Mouse (Mus musculus) hindbrain, embryonic 12.5 days (tissue): ENCODE results near the gene Cfap299. TPM values are rescaled to one million over a fixed set of nuclear protein-coding genes. Genes with fewer than 3 reads are reported as not detected.
"Not testable (repeated sequence)": the region's sequence is repeated elsewhere in the genome, so short reads cannot be mapped to it uniquely, and the experiment has no call there.

Source experiments
- ATAC-seq: fragments of 200-750 bp; cut with Nextera tagmentation; 2 replicates; pipeline ENCODE4 v1.8.0; 2017; ENCODE audit warnings: moderate TSS enrichment; ENCODE audit not compliant: low FRiP score
- H3K27ac ChIP-seq: fragments of 300-500 bp; sonication (generic); 2 replicates; pipeline ENCODE4 v1.5.1; 2016; ENCODE audit warnings: mild to moderate bottlenecking
- H3K27me3 ChIP-seq: fragments of 300-500 bp; sonication (generic); 2 replicates; pipeline ENCODE4 v1.6.1; 2016; ENCODE audit warnings: mild to moderate bottlenecking
- H3K36me3 ChIP-seq: fragments of 300-500 bp; sonication (generic); 2 replicates; pipeline ENCODE4 v1.6.1; 2016; ENCODE audit warnings: mild to moderate bottlenecking
- H3K4me1 ChIP-seq: fragments of 300-500 bp; sonication (generic); 2 replicates; pipeline ENCODE4 v1.6.1; 2016
- H3K4me2 ChIP-seq: fragments of 300-500 bp; sonication (generic); replicated peaks from 2 replicates; pipeline ENCODE4 v1.6.1; 2016; ENCODE audit warnings: mild to moderate bottlenecking
- H3K4me3 ChIP-seq: fragments of 300-500 bp; sonication (generic); 2 replicates; pipeline ENCODE4 v1.5.1; 2016; ENCODE audit warnings: mild to moderate bottlenecking
- H3K9ac ChIP-seq: fragments of 300-500 bp; sonication (generic); 2 replicates; pipeline ENCODE4 v1.6.1; 2016; ENCODE audit warnings: mild to moderate bottlenecking, moderate library complexity
- H3K9me3 ChIP-seq: fragments of 300-500 bp; sonication (generic); replicated peaks from 2 replicates; pipeline ENCODE4 v1.6.1; 2016; ENCODE audit warnings: mild to moderate bottlenecking
- WGBS: fragments of 180-500 bp; shearing (Covaris S2); methylation state at CpG from one replicate; pipeline ENCODE4 v1.1.7; 2016; 5-methylcytosine and 5-hydroxymethylcytosine counted together
- polyA plus RNA-seq: library from polyadenylated mRNA; unstranded; fragments of >200 nt; fragmentation: Nextera tagmentation; extraction: Ambion mirVana; gene quantifications from 2 replicates; pipeline ENCODE4 v1.2.1, GENCODE M21; 2016

The Cfap299 gene
- polyA plus RNA-seq, result 1.7 and 2.9 TPM in 2 replicates

DNA sequence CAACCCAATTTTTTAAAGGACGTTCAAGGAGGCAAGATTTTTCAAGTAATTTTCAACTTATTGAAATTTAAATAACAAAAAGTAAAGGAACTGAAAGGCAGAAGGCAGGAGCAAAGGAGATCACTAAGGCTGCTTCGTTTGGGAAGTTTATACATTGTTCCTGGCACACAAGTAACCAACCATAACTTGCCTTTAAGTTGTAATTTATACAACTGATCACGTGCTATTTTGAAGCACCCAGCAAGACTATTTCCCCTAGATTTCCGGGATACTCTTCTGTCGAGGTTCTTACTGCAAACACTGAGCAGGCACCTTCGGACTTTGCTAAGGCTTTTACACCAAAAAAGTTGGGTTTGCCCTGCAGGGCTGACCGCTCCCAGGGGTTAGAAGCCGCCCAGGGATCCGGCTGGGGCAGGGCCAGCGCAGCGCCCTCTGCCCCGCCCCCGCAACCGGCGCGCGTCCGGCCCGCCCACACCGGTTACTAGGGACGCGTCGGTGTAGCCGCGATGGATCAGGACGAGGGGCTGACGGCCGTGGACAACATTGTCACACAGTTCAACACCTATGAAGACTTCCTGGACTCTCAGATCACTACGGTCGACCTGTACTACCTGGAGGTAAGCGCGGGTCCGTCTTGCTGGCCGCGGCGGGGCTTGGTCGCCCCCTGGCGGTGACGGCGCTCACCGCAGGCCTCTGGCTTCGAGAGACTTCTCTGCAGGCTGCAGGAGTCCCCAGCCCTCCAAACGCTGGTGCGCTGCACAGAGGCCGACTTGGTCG lies at the start of gene Cfap299:
Gene Cfap299, plus strand, starts transcription at position 457 of the 777 bp plus-strand sequence.
- ATAC-seq, result peak; percentile 95
- H3K36me3 ChIP-seq, result no peaks in the 10 kb centered on the region
- H3K27ac ChIP-seq, result no peak within 1 kb of the TSS
- H3K9ac ChIP-seq, result peak within 1 kb of the TSS; percentile 54
- peak within 1 kb of the TSS; percentile 88 for H3K4me2 ChIP-seq
- peaks cover 7% of the 10 kb centered on the region for H3K27me3 ChIP-seq
- peak within 1 kb of the TSS; percentile 56 for H3K4me3 ChIP-seq
- 1% methylated on average over 46 of the region's 46 CpGs for WGBS
- no peaks in the 10 kb centered on the region for H3K9me3 ChIP-seq
- 0 out of 2 replicates have a peak, but pooled peaks cover 2% of the 10 kb centered on the region for H3K4me1 ChIP-seq

DNA sequence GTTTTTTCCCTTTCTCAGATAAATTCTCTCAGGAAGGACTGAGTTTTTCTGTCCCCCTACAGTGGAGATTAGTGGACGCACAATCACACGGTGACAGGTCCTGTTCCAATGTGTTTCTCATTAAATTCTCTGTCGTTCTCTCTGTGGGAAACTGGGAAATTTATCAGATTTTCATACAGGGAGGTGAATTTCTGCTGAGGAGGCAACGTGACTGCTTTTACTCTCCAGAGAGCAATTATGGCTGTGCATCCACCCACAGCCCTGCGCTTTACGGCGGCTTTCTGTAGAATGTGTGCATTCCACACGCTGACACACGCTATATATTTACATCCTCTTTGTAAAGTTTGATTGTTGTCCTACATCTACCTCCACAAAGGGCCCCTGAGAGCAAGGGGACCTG lies 47.1 kb upstream of the Cfap299 start:
- Histone ChIP-seq H3K4me1 (peaks cover 7% of the 10 kb centered on the region), H3K4me3 (no peak overlapping the region), H3K9ac (no peak overlapping the region), H3K4me2 (no peak overlapping the region), H3K9me3 (no peaks in the 10 kb centered on the region), H3K36me3 (no peaks in the 10 kb centered on the region), H3K27me3 (0 out of 2 replicates have a peak, but pooled peaks cover 2% of the 10 kb centered on the region), H3K27ac (no peak overlapping the region)
- WGBS, result 33% methylated on average over 9 of the region's 9 CpGs
- ATAC-seq, result no peak

DNA sequence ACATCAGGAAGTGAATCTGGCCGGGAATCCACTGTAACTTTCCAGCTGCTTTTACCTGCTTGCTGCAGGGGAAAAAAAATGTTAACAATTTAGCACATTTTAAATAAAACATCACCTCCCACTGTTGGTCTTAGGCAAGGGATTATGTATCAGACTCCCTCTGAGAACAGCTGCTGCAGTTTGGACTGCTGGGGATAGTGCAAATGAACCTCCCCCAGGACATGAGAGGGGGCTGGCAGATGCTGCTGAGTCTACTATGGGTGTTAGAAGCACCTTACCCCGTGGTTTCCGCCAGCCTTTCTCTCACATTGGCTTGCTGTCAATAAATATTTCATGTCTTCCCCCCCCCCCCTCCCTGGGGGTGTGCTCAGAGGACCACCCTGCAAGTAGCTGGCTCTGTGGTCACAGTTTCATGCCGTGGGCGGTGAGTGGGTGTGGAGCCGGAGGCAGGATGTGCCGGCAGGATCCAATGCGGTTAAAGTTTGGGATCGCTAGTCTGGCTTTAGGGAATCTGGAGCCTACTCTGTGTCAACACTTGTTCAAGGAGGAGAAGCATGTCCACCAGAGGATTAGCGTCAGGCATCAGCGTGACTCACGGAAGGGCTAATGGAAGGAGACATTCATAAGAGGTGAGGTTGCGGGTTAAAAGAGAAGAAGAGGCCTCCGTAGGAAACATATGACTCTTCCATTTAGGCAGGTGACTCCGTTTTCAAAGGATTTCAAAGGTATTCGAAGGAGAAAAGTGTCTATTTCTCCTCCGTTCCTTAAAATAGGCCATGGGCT lies 45.2 kb upstream of the Cfap299 start:
- Histone ChIP-seq H3K36me3 (no peaks in the 10 kb centered on the region), H3K4me3 (no peak overlapping the region), H3K9ac (no peak overlapping the region), H3K4me1 (peaks cover 7% of the 10 kb centered on the region), H3K27me3 (0 out of 2 replicates have a peak, but pooled peaks cover 2% of the 10 kb centered on the region), H3K9me3 (no peaks in the 10 kb centered on the region), H3K4me2 (peak overlapping the region; percentile 21; the same call in 1 of the 2 replicates), H3K27ac (no peak overlapping the region)
- no peak for ATAC-seq
- 35% methylated on average over 17 of the region's 17 CpGs for WGBS

DNA sequence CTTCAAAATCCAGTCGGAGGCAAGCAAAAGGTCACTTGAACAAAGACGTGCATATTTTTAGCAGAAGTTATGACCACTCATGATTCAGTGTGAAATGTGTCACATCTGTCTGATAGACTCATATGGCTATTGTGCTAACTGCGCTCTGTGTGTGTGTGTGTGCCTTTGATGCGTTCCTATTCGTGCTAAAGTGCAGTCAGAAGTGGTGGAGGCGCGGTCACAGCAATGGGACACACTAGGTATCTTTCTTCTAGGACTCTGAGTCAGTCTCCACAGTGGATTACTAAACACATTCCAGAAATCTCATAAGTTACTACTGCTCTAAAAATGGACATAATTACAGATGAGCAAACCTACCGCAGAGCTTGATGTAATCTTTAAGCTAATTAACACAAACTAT lies 38.5 kb upstream of the Cfap299 start:
- Histone ChIP-seq H3K9ac (no peak overlapping the region), H3K36me3 (no peaks in the 10 kb centered on the region), H3K4me3 (no peak overlapping the region), H3K27me3 (peaks cover 38% of the 10 kb centered on the region), H3K27ac (no peak overlapping the region), H3K9me3 (no peaks in the 10 kb centered on the region), H3K4me1 (peaks cover 12% of the 10 kb centered on the region), H3K4me2 (no peak overlapping the region)
- WGBS, result 85% methylated on average over 8 of the region's 8 CpGs
- no peak for ATAC-seq

DNA sequence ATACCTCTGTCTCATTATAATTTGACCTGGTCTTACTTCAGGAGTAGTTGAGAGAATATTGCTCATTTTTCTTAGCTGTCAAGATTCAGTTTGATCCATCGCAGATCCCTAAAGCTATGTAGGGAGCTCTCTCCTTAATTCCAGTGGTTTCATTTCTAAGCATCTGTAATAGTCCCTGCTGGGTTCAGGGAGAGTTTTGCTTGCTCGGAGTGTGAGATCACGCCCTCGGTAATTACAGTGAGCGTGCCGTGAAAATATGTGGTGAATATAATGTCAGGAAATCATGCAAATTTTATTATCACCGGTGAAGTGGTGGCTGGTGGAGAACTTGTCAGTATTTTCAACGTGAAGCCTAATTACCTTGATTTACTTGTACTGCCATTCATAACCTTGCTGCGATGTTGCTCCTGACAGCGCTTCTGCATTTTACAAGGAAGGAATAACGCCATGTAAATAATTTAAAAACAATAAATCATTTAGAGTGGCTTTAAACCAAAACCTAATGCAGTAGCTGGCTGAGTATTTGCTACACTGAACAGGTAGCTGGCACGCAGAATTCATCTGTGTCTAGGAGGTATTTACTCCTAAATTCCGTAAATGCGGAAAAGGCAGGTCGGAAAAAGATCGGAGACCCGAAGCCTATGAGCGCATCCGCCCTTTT lies 36.6 kb upstream of the Cfap299 start:
- WGBS, result 2% methylated on average over 19 of the region's 19 CpGs
- H3K9me3 ChIP-seq, result no peaks in the 10 kb centered on the region
- H3K4me2 ChIP-seq, result peak overlapping the region; percentile 47
- H3K27me3 ChIP-seq, result peaks cover 38% of the 10 kb centered on the region
- H3K36me3 ChIP-seq, result no peaks in the 10 kb centered on the region
- no peak for ATAC-seq
- peak overlapping the region; percentile 24 for H3K4me3 ChIP-seq
- no peak overlapping the region for H3K27ac ChIP-seq
- H3K4me1 ChIP-seq, result peaks cover 12% of the 10 kb centered on the region
- no peak overlapping the region for H3K9ac ChIP-seq

DNA sequence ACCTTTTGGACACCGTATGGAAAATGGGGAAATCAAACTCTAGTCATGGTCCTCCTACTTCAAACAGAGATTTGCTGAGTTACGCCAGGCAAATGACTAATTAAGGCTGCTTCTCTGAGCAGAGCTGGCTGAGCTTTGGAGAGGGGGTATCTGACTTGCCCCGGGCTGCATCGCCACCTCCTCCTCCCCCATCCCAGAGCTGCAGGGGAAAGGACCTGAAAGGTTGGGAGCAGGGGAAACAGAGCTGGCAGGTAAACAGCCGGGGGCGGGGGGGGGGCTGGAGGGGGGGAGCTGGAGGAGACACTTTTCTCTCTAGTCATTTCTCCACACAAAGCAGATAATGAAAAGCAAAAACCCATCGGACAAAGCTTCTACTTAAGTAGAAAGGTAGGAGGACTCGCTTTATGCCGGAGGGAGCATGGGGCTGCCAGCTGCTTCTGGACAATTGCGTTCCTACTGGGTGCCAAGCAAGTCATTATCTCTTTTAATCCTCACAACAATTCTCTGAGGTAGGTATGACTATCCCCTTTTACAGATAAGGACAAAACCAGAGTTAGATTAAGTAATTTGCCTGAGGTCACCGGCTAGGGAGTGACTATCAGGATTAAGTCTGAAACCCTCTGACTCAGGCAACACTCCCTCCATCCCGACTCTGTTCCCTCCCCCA lies 35.9 kb upstream of the Cfap299 start:
- WGBS, result under 1% methylated on average over 12 of the region's 12 CpGs
- H3K27me3 ChIP-seq, result peaks cover 38% of the 10 kb centered on the region
- ATAC-seq, result 0 out of 2 replicates have a peak, but pooled peaks have one; percentile 35
- H3K27ac ChIP-seq, result no peak overlapping the region
- no peaks in the 10 kb centered on the region for H3K36me3 ChIP-seq
- H3K4me3 ChIP-seq, result peak overlapping the region; percentile 24
- H3K4me2 ChIP-seq, result peak overlapping the region; percentile 47
- H3K9ac ChIP-seq, result no peak overlapping the region
- no peaks in the 10 kb centered on the region for H3K9me3 ChIP-seq
- H3K4me1 ChIP-seq, result peaks cover 12% of the 10 kb centered on the region

DNA sequence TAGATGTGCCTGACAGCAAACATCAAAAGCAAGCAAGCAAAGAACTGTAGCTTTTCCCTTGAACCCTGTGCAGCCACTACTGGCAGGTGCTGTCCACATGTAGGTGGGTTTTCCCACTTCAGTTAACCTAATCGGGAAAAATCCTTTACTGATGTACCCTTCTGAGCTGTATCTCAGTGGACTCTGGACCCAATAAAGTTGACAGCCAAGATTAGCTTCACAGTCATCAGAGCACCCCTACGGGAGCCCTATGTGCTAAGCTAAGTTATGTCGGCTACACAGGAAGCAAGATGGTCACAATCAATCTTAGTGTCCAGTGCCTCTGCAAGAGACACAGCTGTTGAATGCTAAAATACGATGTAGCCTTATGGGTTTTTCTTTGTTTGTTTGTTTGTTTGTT lies 29.0 kb upstream of the Cfap299 start:
- no peak overlapping the region for H3K27ac ChIP-seq
- WGBS, result 85% methylated on average over 4 of the region's 4 CpGs
- ATAC-seq, result no peak

DNA sequence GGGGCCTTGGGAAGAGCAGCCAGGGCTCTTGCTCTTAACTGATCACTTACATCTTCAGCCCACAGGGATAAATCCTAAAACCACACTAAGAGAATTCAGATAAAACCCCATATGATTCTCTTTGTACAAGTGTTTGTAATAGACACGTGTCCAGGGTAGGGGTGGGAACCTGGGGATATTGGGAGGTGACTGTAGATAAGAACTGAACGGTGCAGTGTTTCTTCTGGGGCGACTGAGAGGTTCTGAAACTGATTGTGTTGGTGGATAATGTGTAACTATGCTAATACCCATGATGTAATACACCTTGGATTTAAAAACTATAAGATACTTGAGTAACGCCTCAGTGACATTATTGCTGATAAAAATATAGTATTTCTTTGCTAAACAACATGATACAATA lies 23.4 kb upstream of the Cfap299 start:
- no peaks in the 10 kb centered on the region for H3K27me3 ChIP-seq
- no peaks in the 10 kb centered on the region for H3K4me1 ChIP-seq
- WGBS, result 84% methylated on average over 4 of the region's 4 CpGs
- H3K4me3 ChIP-seq, result no peak overlapping the region
- no peak overlapping the region for H3K4me2 ChIP-seq
- no peak overlapping the region for H3K9ac ChIP-seq
- H3K27ac ChIP-seq, result no peak overlapping the region
- no peaks in the 10 kb centered on the region for H3K36me3 ChIP-seq
- no peak for ATAC-seq
- H3K9me3 ChIP-seq, result no peaks in the 10 kb centered on the region

More for the DNA sequence above, 29.0 kb upstream of the Cfap299 start:
- Histone ChIP-seq H3K9me3 (no peaks in the 10 kb centered on the region), H3K4me3 (no peak overlapping the region), H3K9ac (no peak overlapping the region), H3K36me3 (no peaks in the 10 kb centered on the region), H3K4me1 (no peaks in the 10 kb centered on the region), H3K27me3 (peaks cover 2% of the 10 kb centered on the region; the same call in 1 of the 2 replicates), H3K4me2 (no peak overlapping the region)

DNA sequence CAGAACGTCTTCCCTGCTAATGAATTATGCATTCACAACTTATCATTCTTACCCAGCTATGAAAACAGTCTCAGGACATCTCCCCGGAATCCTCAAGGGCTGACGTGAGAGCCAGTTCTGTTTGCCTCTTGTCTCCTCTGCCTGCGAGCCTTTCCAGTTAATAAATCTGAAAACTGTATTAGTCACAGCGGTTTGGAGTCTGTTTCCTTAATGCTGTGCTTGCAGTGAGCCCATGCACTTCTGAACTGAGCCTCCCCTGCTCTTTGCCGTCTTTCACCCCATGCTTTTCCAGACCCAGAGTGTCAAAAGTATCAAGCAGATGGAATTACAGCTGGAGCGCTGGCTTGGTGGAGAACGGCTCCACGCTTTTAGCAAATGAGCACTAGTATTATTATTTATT lies 22.6 kb upstream of the Cfap299 start:
- H3K27me3 ChIP-seq, result no peaks in the 10 kb centered on the region
- no peak overlapping the region for H3K27ac ChIP-seq
- no peaks in the 10 kb centered on the region for H3K9me3 ChIP-seq
- no peak for ATAC-seq
- no peaks in the 10 kb centered on the region for H3K36me3 ChIP-seq
- no peak overlapping the region for H3K4me3 ChIP-seq
- no peak overlapping the region for H3K9ac ChIP-seq
- 53% methylated on average over 9 of the region's 9 CpGs for WGBS
- H3K4me1 ChIP-seq, result no peaks in the 10 kb centered on the region
- H3K4me2 ChIP-seq, result no peak overlapping the region

DNA sequence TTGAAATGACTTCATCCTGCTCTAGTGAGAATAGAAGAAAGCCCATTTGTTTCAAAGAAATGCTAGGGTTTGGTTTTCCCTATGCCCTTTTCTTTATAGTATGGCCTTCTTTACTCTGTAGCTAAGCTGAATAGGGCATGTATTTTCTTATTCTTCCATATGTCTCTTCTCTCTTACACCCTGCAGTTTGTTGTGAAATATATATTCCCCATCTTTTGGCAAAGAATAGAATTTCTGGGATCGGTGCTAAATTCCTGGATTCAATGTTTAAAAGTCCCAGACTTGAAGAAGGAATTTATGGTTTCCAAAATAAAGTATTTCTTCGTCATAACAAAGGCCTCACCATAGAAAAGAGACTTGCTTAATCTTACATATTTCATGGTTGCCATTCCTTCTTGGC lies 2.5 kb upstream of the Cfap299 start:
- no peak overlapping the region for H3K27ac ChIP-seq
- no peak overlapping the region for H3K4me3 ChIP-seq
- no peak overlapping the region for H3K4me2 ChIP-seq
- H3K9ac ChIP-seq, result no peak overlapping the region
- WGBS, result 88% methylated on average over 2 of the region's 2 CpGs
- no peaks in the 10 kb centered on the region for H3K9me3 ChIP-seq
- no peaks in the 10 kb centered on the region for H3K36me3 ChIP-seq
- peaks cover 7% of the 10 kb centered on the region for H3K27me3 ChIP-seq
- ATAC-seq, result no peak
- H3K4me1 ChIP-seq, result 0 out of 2 replicates have a peak, but pooled peaks cover 2% of the 10 kb centered on the region

DNA sequence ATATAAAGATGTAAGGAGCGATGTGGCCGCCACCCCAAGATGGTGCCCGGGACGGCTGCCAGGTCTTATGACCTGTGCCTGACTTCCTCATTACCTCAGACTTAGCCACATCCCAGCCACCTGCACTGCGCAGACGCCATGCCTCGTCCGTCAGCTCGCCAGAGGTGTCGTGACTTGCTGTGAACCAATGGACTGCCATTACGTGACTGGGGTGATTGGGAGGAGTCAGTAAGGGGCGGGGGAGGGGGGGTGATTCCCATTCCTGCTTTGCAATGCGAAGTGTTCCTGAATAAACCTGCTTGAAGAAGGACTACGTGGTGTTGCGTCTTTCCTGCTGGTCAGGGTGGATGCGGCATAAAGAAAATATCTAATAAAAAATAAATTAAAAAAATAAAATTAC lies 14.6 kb downstream of the Cfap299 start:
- H3K27me3 ChIP-seq, ATAC-seq, H3K9me3 ChIP-seq, H3K4me2 ChIP-seq, H3K4me1 ChIP-seq, H3K9ac ChIP-seq, H3K36me3 ChIP-seq, H3K27ac ChIP-seq, H3K4me3 ChIP-seq: not testable (repeated sequence)
- 87% methylated on average over 16 of the region's 16 CpGs for whole genome bisulfite sequencing

DNA sequence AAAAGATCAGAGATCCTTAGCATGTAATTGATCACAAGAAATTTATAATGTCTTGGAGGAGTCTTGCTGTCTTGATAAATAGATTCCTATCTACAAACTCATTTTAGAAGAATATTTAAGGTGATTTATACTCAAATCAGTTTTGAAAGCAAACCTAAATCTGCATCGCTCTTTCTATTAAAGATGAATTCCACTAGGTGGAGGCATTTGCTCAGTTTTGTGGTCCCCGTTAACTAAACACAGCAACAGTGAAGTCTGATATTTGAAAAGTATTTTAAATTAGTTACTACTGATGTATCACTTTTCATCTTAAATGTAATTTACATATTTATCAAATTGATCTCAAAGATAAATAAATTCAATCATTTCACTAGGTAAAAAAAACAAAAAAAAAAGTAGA lies 15.5 kb downstream of the Cfap299 start:
- H3K4me3 ChIP-seq, result no peak overlapping the region
- no peak overlapping the region for H3K27ac ChIP-seq
- WGBS, result 66% methylated on average over 2 of the region's 2 CpGs
- H3K27me3 ChIP-seq, result no peaks in the 10 kb centered on the region
- no peak overlapping the region for H3K4me2 ChIP-seq
- no peak overlapping the region for H3K9ac ChIP-seq
- no peaks in the 10 kb centered on the region for H3K4me1 ChIP-seq
- no peaks in the 10 kb centered on the region for H3K36me3 ChIP-seq
- H3K9me3 ChIP-seq, result no peaks in the 10 kb centered on the region
- ATAC-seq, result no peak
